Mouse (Mus musculus) cerebellum, postnatal 10 days (tissue): ENCODE results near the gene Itln1.
"Not testable (repeated sequence)": the region's sequence is repeated elsewhere in the genome, so short reads cannot be mapped to it uniquely, and the experiment has no call there.

Experiments used
- DNase-seq, 2 experiments: peaks; one replicate each; pipeline ENCODE4 v3.0.0; 2021; ENCODE audit warnings: mixed read lengths in 2 of 2

The Itln1 gene

GRCm38 (mm10) chr1:171504586-171504985, 30.5 kb downstream of the Itln1 start:
- DNase-seq: no peak

GRCm38 (mm10) chr1:171503592-171504291, 31.4 kb downstream of the Itln1 start:
- peak; percentile 70 to 74 for DNase-seq

- DNase-seq: peak; percentile 96
These were observed 31.9 kb downstream of the Itln1 start, which contains the start of gene Alyref2 for GRCm38 (mm10) chr1:171503250-171503591. TSS of gene Alyref2 (plus strand) at chr1:171503478.

DNA sequence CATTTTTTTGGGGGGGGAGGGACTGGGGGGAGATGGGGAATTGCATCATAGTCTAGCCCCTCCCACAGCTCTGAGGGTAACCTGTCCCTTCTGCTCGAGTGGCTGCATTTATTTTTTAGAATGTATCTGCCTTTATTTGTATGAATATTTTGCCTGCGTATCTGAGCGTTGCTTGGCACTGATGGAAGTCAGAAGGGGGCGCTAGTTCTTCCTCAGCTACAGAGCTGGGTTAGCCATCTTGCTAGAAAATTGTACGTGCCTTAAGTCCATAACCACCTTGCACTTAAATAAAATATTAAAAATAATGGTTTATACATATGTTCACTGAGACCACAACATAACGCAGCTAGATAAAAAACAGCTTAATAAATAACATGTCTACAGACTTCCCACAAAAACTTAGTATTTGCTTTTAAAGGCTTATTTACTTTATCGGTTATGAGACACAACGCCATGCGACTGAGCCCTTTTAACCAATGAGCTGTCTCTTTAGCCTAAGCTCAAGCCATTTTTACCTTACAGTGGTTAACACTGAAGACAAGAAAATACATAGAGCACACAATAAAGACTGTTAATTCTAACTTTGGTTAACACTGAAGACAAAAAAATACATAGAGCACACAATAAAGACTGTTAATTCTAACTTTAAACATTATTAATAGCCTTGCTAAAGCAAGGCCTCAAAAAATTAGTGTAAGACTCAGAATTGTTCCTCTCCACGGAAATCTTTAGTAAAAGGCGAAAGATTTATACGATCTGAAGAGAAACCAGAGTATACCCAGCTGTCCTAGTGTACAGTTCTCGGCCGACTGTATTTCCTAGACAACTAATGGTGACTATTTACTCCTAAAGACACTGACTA, 32.5 kb downstream of the Itln1 start:
- DNase-seq: peak; percentile 80 to 87

GRCm38 (mm10) chr1:171501636-171502080, 33.4 kb downstream of the Itln1 start:
- peak; percentile 44 to 57 for DNase-seq

DNA sequence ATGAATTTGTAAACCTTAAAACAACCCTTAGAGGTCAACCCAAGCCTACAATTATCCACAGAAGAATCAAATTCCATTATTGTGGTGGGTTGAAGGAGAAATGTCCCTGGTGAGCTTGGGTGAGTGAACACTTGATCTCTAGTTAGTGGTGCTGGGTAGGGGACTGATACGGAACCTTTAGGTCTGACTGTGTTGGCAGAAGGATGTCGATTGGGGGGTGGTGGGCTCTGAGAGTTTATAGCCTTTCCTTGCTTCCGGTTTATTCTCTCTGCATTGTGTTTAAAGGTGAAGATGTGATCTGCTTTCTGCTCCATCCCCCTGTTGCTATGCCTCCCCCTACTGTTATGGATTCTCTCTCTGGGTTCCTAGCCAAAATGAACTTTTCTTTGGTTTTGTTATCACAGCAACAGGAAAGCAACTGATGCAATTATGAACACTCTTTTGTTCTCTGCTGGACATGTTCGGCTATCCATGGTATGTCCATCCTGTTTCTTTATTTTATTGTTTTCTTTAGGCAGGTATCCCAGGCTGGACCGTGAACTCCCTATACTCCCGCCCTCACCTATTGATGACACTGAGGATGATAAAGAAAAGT, 34.0 kb downstream of the Itln1 start:
- DNase-seq: no peak

DNA sequence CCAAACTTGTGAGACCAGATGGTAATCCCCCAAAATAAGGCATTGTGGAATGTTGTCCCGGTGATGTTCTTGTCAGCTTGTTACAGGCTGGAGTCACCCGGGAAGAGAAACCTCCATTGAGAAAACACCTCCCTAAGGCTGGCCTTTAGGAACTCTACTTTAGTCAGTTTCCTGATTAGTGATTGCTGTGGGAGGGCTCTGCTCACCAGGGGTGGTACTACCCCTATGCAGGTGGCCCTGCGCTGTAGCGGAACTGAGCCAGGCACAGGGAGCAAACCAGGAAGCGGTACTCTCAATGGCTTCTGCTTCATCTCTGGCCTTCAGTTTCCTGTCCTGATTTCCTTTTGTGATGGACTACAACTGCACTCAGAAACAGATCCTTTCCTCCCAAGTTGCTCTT, 35.2 kb downstream of the Itln1 start:
- DNase-seq: no peak

GRCm38 (mm10) chr1:171495371-171495770, 39.7 kb downstream of the Itln1 start:
- DNase-seq: no peak

GRCm38 (mm10) chr1:171494241-171494640, 40.9 kb downstream of the Itln1 start:
- no peak for DNase-seq

GRCm38 (mm10) chr1:171478968-171479367, 56.1 kb downstream of the Itln1 start:
- peak; percentile 80 to 86 for DNase-seq

GRCm38 (mm10) chr1:171477758-171478545, 57.1 kb downstream of the Itln1 start:
- DNase-seq: peak in 1 of 2 experiments; percentile 12

- no peak for DNase-seq
These were observed 58.0 kb downstream of the Itln1 start for GRCm38 (mm10) chr1:171477123-171477522.

DNA sequence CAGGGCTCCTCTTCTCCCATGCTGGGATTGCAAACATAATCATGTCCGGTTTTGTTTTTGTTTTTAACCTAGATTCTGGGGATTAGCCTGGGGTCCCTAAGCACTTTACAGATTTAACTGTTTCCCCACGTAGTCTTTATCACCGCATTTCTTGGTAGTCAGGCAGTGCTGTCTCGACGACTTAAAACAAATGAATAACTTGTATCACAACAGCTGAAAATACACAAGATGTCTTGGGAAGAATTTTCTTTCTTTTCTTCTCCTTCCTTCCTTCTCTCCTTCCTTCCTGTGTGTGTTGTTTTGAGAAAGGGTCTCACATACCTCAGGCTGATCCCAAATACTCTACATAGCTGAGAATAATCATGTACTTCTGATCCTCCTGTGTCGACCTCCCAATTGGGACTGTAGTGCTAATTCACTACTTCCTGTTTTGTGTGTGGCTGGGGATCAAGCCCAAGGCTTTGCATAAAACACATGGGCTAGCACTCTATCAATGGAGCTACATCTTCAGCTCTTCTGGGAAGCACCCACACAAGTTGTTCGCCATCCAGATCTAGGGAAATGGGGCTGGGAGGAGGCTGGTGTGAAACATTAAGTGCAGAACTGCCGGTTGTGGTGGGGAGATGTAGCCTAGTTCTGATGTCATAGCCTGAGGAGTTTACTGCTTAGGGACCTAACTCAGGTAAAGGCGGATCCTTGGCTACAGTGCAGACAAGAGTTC, 61.0 kb downstream of the Itln1 start:
- DNase-seq: no peak

DNA sequence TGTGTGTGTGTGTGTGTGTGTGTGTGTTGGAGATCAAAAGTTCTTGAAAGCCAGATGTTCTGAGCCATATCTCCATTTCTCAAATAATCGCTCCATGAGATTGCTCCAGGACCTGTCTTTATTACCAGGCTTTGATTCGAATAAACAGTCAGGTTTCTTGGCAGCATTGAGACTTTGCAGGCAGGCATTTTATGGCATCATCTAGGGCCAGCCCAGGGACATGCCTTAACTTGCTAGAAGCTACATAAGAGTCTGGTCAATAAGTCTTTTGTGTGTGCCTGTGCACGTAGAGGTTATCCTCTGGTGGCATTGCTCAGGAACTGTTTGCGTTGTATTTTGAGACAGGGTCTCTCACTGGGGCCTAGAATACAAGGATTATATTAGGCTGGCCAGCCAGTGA, 61.6 kb downstream of the Itln1 start:
- DNase-seq: no peak

- not testable (repeated sequence) for DNase-seq
These were observed 63.2 kb downstream of the Itln1 start for GRCm38 (mm10) chr1:171471941-171472340.

DNA sequence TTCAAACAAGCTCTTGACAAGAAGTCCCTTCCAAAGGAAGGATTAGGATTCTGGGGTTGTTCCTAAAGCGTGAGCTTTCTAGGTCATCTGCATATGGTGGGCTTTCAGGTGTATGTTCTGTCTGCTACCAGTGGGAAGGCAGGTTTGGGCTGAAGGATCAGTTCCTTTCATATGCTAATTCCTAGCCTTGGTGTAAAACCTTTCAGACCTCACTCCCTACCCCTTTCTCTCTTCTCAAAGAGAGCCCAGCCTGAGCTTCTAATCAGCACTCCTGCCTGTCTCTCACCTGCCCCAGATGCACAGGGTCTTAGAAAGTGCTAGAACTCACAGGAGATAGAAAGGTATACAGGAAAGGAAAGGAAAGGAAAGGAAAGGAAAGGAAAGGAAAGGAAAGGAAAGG, 63.6 kb downstream of the Itln1 start:
- no peak for DNase-seq

GRCm38 (mm10) chr1:171470896-171471295, 64.2 kb downstream of the Itln1 start:
- DNase-seq: no peak

DNA sequence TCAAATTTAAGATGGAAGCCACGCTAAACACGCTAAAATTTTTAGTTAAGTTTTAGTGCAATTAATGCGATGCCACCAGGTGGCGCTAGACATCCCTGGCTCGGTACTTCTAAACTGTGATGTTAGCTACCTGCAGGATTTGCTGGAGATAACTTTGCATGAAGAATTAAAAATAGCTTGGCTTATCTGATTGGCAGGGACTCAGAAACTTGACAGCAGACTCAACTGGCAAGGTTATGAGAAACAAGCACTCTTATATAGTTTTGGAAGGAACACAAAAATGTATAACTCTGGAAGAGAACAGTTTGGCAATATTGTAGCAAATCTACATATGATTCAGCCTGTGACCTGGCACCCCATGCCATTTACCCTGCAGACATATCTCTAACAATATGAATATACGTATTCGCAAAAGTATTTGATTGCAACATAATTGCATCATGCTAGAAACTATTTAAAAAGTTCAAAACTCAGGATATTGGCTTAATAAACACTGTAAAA, 64.7 kb downstream of the Itln1 start:
- DNase-seq: peak; percentile 68 to 80

DNA sequence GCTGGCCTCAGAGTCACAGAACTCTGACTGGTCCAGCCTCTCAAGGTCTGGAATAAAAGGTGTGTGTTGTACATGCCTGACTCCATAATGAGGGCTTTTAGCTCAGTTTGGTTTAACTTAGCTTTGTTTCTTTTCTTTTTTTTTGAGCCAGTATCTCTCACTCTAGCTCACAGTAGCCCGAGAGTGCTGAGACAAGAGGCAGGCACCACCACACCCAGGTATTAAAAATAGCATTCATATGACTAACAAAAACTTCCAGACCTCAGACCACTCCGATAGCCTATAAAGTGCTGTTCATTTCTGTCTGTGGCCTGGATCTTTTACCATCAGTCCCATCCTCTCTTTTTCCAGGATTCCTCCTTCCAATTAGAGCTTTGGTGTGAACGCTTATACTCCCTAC, 65.4 kb downstream of the Itln1 start:
- no peak for DNase-seq
